Mouse (Mus musculus): ENCODE results near the gene Pithd1.
"Not testable (repeated sequence)": the region's sequence is repeated elsewhere in the genome, so short reads cannot be mapped to it uniquely, and the experiment has no call there.

Gene Pithd1

DNA sequence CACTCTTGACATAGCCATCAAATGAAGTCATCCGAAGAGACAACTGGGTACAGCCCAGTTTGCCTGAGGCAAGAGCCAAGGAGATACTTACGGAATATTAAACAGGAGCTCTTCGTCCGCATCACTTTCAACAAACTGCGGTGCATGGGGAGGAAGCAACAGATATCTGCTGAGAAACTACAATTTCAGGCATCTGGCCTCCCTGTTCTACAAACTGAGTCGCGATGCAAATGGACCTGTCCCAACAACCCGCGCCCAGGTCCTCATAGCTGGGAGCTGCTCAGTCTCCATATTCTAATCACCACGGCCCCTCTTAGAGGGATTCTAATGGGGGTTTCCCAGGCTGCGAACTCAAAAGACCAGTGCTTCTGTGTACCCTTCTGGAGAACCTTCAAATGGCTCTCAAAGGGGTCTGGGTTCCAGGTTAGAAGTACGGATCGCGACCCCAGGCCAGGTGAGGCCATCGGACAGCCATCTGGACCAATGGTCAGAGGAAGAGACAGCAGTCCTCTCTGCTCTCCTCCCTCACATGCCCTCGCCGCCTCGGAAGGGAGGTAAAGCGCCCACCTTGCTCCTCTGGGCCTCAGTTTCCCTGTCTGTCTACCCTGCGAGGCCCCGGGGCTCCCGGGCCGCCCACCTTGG is 642 bp downstream of the Pithd1 start:
- DNase-seq, result no peak

DNA sequence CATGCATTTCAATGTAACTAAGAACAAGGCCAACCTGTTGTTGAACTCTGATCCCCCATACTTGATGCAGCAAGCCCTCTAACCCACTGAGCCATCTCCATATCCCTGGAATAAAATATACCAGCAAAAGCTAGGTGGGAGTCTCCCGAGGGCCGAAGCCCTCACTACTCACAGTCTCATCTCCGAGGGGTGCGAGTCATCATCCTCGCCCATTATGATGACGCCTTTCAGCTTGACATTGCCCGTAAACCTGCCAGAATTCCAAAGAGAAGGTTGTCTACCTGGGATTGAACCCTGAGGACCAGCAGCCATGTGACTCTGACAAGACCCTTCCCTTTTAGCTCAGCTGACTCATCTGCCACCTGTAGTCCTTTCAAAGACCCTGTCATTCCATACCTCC is 1.3 kb downstream of the Pithd1 start:
- no peak for DNase-seq

DNA sequence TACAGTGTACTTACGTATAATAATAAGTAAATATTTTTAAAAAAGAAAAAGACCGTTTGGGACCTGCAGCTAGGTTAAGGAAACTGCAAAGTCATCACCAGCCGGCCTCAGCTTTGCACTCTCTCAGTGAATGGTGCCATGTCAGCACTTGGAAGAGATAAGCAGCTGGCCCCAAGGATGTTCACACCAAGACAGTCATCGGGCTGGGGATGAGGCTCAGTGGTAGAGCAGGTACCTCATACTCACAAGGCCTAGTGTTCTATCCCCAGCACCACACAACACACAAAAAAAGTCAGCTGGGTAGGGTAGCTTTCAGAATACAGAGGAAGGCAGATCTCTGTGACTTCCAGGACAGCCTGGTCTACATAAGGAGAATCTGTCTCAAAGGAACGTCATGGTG is 1.9 kb downstream of the Pithd1 start:
- no peak for DNase-seq

DNA sequence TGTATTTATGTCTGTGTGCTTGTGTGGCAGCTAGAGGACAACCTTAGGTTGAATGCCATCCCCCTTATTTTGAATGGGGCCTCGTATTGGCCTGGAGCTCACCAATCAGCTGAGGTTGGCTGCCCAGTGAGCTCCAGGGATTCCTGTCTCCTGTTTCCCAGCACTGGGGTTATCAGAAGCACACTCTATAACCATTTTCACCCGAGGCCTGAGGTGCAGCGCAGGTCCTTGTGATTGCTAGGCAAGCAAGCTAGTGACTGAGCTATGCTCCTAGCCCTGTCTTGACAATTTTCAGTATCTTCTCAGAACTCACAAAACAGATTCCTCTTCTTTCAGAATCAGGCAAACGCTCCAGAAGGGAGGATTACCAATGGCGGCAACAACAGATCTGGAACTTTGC is 2.5 kb downstream of the Pithd1 start:
- DNase-seq, result no peak

DNA sequence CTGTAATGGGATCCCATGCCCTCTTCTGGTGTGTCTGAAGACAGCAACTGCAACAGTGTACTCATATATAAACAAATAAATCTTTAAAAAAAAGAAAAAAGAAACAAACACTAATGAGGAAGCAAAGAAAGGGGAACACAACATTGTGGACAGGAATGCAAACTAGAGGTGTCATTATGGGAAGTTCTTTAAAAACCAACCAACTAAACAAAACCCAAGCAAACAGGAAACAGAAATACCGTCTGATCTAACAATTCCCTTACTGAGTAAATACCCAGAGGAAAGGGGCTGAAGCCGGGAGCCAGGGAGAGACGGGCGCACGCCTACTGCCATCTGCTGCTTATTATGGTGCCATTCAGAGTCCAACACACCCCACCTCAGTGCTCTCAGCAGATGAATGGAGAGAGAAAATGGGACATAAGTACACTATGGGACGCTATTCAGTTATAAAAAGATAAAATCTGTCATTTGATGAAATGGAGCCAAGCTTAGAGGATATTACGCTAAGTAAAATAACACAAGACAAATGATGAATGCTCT is 5.5 kb downstream of the Pithd1 start:
- peak; percentile 43 for DNase-seq

DNA sequence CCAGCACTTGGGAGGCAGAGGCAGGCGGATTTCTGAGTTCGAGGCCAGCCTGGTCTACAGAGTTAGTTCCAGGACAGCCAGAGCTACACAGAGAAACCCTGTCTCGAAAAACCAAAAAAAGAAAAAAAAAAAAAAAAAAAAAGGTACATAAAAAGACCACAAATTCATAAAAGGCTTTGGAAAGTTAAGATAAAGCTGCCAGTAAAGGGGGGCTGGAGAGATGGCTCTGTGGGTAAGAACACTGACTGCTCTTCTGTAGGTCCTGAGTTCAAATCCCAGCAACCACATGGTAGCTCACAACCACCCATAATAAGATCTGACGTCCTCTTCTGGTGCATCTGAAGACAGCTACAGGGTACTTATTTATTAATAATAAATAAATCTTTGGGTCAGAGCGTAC is 6.8 kb downstream of the Pithd1 start:
- DNase-seq, result not testable (repeated sequence)

DNA sequence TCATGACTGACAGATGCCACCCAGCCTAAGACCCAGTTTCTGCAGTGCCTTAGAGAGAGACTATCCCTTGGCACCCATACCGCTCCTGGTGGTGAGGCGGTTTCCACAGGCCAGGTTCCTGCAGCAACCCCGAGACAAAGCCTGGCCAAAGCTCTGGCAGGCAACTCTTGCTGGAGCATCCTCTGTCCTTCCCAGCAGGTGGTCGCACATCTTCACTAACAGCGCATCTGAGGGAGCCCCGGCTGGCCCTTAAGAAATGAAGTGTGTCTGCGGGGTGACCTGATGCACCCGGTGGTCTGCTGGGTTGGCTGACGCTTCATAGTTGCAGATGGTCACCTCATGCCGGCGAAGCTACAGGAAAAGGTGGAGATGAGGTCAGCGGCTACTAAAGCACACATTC is 10.9 kb downstream of the Pithd1 start:
- peak; percentile 14 for DNase-seq

DNA sequence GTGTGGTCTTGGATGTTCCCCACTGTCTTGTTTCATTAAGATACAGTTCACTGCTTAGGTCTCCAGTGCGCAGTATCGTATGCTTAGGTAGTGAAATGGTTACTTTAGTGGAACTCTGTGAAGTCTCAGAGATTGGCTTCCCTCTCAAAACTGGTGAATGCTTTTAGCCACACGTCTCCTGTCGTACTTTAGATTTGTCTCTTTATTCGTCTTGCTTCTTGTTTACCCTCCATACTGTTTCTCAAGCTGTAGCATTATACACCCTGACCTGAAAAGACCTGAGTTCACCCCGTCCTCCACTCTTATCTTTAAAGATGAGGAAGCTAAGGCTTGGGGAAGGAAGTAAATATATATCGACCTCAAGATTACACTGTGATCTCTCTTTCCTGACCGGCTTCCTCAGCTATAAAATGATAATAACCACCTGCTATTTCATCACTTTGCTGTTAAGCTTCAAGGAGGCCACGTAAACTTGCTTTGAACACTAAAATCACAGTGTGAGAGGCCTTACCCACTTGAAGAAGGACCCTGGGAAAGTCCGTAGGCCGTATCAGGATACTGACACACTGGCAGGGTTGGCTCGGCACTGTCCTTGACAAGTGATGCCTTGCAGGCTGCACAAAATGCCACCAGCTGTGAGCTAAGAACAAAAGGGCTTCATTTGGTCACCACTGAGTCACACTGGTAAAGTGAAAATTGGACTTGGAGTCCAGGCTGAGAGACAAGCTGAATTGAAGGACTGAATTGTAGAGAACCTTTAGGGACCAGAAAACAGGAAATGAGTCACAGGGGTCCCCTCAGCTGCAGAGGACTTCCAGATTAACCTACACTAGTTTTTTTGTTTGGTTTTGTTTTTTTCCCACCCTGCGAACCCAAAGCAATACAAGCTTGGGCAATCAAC is 13.9 kb downstream of the Pithd1 start:
- DNase-seq, result peak; percentile 18

DNA sequence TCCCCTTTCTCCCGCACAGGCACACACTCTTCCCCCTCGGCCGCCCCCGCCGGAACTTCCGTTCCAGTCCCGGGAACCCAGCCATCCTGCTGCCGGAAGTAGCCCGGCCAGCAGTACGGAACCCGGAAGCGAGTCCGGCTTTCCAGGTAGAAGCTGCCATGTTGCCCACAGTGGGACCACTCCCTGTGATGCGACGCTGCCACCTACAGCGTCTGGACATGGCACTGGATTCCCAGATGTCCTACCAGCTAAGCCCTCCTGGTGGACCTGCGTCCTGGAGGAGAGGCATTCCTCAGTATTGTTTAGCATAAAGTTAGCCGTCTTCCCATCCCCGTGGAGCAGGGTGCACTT is 14.5 kb downstream of the Pithd1 start, which contains the start of gene Lypla2:
Gene Lypla2, minus strand, starts transcription at position 71 of the 351 bp plus-strand sequence.
- peak; percentile 87 for DNase-seq

DNA sequence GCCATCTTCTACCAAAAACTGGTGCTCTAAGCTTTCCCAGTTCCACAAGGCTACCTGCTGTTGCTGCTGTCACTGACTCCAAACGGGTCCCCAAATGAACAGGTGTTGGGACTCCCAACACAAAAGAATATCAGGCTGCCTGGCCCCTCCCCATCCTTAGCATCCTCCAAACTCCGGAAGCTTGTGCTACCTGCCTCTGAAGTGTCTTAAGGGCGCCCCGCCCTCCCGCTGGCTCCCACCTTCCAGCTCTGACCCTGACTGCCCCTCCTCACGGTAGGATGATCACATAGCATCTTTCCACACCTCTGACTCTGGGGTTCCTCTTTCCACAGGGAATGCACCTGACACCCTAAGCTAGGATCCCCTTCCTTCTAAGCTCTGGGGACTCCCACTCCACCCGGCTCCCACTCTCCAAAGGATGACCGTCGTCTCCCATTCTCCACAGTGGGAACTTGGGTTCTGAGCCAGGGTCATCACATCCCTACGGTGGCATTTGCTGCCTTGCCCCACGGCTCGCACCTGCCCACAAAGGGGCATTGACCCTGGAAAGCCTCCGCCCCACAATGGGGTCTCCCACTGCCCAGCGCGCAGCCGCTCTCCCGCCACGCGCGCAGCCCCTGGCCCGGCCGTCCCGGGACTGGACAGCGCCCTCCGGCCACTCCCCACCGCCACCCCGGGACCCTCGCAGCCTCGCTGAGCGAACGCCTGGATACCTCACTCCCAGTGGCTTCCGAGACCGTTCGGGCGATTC is 15.1 kb downstream of the Pithd1 start:
- no peak for DNase-seq

DNA sequence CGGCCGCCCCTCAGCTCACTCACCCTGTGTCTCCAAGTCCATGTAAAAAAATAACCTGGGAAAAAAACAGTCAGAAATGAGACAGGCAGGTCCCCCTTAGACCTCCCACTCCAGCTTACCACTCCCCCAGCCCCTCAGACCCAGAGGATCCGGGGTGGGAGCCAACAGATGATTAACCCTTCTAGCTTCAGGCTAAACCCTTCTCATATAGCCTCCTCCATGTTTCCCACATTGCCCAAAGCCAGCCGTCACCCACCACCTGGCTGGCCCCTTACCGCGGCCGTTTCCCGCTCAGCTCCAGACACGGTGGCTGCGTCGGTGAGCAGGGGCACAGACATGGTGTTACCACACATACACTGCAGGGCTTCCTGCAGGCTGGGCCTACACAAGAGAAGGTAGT is 16.5 kb downstream of the Pithd1 start:
- peak; percentile 13 for DNase-seq

DNA sequence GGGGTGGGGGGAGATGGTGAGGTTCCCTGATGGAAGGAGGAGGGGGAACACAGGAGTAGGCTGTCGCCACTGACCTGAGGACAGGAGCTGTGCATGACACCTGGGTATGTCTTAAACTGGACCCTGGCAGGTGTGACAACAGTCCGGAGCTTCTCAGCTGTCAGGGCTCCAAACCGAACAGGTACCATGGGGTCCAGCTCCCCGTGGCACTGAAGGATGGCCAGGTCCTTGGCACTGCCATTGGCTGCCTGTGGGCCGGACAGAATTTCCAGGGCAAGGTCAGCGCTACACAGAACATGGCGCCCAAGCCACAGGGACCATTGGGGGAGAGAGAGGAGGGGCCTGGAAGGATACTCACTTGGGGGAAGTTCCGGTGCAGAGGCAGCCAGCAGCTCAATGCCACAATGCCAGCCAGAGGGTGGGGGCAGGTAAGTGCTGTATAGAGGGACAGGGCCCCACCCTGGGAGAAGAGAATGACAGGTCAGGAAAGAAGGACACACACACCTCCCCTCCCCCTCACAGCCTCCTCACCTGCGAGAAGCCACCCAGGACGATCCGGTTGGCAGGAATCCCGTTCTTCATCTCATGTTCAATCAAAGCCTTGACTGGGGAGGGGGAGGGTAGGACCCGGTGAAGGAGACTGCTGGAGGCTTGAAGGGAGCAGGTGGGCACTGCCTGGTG is 17.9 kb downstream of the Pithd1 start:
- DNase-seq, result peak; percentile 26

DNA sequence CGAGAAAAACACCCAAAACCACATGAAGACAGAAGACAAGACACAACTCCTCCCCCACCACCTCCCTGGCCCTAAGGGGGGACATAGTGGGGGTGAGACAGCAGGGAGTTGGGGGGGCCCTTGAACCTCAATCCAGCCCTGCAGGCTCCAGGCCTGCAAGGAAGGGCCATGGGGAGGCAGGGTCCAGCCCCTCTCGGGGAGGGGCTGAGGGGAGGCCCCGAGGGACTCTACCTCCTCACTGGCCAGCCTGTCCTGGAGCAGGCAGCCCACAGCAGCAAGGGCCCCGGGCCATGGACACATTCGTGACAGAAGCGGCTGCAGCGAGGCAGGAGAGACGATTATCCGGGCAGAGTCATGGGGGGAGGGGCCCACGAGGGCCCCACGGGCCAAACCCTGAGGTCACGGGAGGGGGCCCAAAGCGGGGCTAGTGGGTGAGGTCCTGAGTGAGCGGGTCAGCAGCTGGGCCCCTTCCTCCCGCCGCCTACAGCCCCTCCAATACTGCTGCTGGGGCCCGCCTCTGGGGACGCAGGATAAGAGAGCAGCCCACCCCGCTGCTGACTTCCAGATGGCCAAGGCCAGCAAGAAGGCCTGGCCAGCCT is 18.7 kb downstream of the Pithd1 start:
- DNase-seq, result no peak

DNA sequence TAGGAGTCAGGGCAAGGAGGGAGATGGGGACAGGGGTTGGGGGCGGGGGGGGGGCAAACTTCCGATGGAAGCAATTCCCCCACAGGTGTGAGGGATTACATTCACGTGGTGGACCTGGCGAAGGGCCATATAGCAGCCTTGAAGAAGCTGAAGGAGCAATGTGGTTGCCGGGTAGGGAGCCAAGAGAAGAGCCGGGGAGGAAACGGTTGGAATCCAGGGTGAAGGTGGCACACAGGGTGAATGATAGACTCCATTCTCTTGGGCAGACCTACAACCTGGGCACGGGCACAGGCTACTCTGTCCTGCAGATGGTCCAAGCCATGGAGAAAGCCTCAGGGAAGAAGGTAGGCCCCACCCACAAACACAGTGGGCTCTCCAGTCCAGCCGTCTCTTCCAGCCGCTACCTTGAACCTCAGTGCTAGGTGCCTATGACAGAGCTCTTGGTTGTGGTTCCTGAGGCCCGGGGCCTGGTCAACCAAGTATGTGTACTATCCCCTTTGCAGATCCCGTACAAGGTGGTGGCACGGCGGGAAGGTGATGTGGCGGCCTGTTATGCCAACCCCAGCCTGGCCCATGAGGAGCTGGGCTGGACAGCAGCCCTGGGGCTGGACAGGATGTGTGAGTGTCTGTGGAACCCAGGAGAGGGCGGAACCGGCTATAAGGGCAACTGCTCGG is 19.8 kb downstream of the Pithd1 start:
- DNase-seq, result no peak

DNA sequence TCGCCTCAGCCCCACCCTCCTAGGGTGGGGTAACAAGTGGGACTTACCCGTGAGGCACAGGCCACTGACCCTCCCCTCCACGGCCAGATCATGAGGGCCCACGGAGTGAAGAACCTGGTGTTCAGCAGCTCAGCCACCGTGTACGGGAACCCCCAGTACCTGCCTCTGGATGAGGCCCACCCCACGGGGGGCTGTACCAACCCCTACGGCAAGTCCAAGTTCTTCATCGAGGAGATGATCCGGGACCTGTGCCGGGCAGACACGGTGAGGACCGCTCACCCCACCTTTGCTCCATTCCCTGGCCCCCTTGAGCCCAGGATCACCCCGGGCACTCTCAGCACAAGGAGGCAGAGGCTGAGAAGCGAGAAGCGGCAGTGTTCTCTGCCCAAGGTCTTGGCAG is 20.8 kb downstream of the Pithd1 start:
- no peak for DNase-seq

DNA sequence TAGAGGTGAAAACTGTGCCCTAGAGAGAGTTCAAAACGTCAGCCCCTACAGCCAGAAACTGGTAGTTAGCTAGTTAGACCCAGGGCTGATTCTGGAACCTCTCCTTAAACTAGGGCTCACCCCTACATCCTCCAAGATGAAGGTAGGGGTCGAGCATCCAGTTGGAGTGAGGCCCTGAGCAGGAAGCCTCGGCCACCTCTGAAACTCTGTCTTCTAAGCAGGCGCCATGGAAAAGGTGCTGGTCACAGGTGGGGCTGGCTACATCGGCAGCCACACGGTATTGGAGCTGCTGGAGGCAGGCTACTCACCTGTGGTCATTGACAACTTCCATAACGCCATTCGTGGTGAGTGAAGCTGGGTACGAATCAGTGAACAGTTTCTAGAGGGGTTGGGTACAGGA is 22.0 kb downstream of the Pithd1 start:
- no peak for DNase-seq

DNA sequence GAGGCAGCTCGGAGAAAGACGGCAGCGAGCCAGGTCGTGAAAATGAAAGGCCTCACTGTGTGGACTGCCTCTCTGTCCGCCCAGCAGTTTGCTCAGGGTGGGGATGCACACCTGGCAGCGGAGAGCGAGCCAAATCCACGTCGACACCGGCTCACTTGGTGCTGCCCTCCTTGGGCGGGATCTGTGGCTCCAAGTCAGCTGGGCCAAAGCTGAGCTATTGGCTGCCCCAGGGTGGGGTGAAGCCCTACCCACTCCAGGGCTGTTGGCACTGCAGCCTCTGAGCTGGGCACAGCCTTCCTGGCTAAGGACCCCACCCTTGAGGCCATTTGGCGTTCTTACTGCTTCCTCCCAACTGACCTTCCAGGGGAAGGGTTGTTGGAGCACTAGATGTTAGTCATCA is 22.6 kb downstream of the Pithd1 start:
- DNase-seq, result peak; percentile 58

DNA sequence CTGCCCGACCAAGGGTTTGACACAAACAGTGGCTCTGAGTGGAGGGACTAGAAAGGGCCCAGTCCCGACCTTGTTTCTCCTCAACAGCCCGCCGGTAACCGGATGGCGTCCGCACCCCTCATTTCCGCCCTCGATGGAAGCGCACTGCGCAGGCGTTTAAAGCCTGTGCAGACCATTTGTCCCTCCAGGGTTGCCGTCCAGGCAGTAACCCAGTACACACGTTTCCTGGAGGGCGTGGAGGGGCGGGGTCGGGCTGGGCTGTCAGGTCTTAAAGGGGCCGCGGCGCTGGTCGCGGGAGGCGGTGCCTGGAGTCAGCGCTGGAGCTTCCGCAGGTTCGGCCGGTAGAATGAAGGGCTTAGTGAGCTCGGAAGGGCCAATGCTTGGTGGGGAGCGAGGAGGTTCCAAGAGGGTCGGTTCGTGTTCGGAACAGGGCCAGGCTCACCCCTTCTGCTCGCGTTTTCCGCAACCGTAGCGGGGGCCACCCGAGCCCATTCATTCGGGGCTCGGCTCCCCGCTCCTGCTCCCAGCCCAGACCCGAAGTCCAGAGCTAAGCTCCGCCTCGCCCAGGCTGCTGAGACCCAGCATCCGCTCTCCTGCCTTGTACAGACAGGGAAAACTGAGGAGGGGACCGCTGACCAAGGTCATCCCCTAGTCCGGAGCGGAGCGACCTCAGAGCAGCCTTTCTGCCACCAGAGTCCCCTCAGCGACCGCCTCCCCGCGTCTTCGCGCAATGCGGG is 23.4 kb downstream of the Pithd1 start, which contains the start of gene Gale:
Gene Gale, plus strand, starts transcription at position 271 of the 737 bp plus-strand sequence.
- DNase-seq, result peak; percentile 91

DNA sequence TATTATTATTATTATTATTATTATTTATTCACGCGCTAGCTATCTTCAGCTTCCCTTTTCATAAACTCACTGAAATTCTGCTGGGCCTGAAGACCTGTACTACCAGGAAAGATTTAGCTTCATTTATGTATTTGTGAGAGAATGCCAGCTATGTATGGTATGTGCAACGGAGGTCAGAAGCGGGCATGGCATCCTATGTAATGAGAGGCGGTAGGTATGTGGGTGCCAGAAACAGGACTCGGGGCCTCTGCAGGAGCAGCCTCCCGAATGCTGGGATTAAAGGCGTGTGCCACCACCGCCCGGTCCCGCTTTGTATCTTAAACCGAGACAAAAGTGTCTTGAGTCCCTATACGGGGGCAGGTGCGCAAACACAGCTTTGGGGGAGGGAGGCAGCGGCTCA is 24.1 kb downstream of the Pithd1 start:
- no peak for DNase-seq

DNA sequence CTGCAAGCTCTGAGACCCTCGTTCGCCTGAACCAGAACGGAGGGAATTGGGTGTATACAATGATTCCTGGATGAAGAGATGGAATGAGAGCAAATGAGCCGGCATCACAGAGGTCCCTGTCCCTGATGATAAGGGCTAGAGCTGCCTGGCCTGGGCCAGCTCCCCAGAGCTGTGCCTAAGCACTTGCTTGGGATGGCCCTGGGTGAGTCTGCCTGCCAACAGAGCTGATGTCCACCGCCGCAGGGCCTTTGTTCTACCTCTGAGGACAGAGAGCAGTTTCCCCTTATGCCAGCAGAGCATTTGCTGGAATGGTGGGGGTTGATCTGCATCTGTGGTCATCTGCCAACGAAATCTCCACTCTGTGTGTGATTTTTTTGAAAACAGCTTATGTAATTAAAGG is 24.9 kb downstream of the Pithd1 start:
- no peak for DNase-seq

DNA sequence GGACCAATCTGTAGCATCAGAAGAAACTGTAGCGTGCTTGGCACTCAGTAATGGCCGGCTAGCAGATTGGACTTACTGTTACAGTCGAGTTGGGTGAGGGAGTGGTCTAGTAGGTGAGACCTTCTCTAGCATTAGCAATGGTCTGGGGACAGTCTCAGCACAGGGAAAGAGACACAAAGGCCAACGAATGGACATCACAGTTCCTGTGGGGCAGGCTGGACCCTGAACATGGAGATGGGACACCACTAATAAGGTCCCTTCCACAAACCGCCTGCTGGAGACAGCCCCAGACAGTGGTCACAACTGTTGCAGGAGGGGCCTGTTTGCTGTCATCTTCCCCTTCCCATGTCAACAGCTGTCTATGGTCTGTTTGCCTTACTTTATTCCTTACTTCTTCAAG is 25.4 kb downstream of the Pithd1 start:
- DNase-seq, result no peak

Measured in cerebellum, adult 8-10 months (tissue).